Mouse (Mus musculus) lung, adult 2 months (tissue): ENCODE results near the gene Tmem86b.

ENCODE experiments used
- CTCF ChIP-seq: fragments of 200-500 bp; IDR thresholded peaks from 2 replicates; pipeline ENCODE4 v1.5.1; 2011; ENCODE audit warnings: mild to moderate bottlenecking, low read length, control low read depth; ENCODE audit not compliant: insufficient read depth
- POLR2A ChIP-seq: fragments of 200-500 bp; IDR thresholded peaks from 2 replicates; pipeline ENCODE4 v1.6.1; 2011; ENCODE audit warnings: low read depth, mild to moderate bottlenecking, control low read depth, low read length, borderline replicate concordance; ENCODE audit errors: extremely low read depth

GRCm38 (mm10) chr7:4663742-4664141 lies 32.5 kb upstream of the Tmem86b start:
- TF ChIP-seq CTCF: no peak
- no peak for TF ChIP-seq POLR2A
